Mouse (Mus musculus): ENCODE measurements at regions not wholly inside any gene's neighbourhood (a gene's known extent, or its start where the extent isn't known, plus 50 kb on each side); places are given as distances from the start of the nearest gene placed in this dataset.
"Not testable (repeated sequence)": the region's sequence is repeated elsewhere in the genome, so short reads cannot be mapped to it uniquely, and the experiment has no call there.

- not testable (repeated sequence) for H3K36me3 ChIP-seq (replicated peaks; ENCODE audit: control insufficient read depth, insufficient read depth, low read depth, low read length); H3K27me3 ChIP-seq (ENCODE audit: control insufficient read depth, insufficient read depth, low read length); H3K4me2 ChIP-seq (ENCODE audit: low read depth, low read length); H3K4me3 ChIP-seq (ENCODE audit: low read depth, low read length); H3K4me1 ChIP-seq (ENCODE audit: control insufficient read depth, insufficient read depth, low read length); H3K9me3 ChIP-seq (replicated peaks; ENCODE audit: control insufficient read depth, low read length); ATAC-seq (replicated peaks; ENCODE audit: insufficient number of reproducible peaks, low FRiP score, low TSS enrichment, low read depth); H3K9ac ChIP-seq (replicated peaks; ENCODE audit: low read length); H3K27ac ChIP-seq (replicated peaks; ENCODE audit: low read depth, low read length); DNase-seq (ENCODE audit: low spot score)
- WGBS = 74% methylated on average over 2 of the region's 2 CpGs
Observed at GRCm38 (mm10) chr1:109811191-109811590, 171.0 kb upstream of the Cdh7 start.

GRCm38 (mm10) chr1:109850591-109850990 is 131.6 kb upstream of the Cdh7 start:
- H3K36me3 ChIP-seq (replicated peaks; ENCODE audit: control insufficient read depth, insufficient read depth, low read depth, low read length) = no peaks in the 10 kb centered on the region
- no peaks in the 10 kb centered on the region for H3K4me1 ChIP-seq (ENCODE audit: control insufficient read depth, insufficient read depth, low read length)
- ATAC-seq (replicated peaks; ENCODE audit: insufficient number of reproducible peaks, low FRiP score, low TSS enrichment, low read depth) (no peak), DNase-seq (ENCODE audit: low spot score) (no peak)
- no peak overlapping the region for H3K27ac ChIP-seq (replicated peaks; ENCODE audit: low read depth, low read length)
- H3K9me3 ChIP-seq (replicated peaks; ENCODE audit: control insufficient read depth, low read length) = no peaks in the 10 kb centered on the region
- no peaks in the 10 kb centered on the region for H3K27me3 ChIP-seq (ENCODE audit: control insufficient read depth, insufficient read depth, low read length)
- H3K9ac ChIP-seq (replicated peaks; ENCODE audit: low read length) = no peak overlapping the region
- no peak overlapping the region for H3K4me3 ChIP-seq (ENCODE audit: low read depth, low read length)
- no peak overlapping the region for H3K4me2 ChIP-seq (ENCODE audit: low read depth, low read length)

DNA sequence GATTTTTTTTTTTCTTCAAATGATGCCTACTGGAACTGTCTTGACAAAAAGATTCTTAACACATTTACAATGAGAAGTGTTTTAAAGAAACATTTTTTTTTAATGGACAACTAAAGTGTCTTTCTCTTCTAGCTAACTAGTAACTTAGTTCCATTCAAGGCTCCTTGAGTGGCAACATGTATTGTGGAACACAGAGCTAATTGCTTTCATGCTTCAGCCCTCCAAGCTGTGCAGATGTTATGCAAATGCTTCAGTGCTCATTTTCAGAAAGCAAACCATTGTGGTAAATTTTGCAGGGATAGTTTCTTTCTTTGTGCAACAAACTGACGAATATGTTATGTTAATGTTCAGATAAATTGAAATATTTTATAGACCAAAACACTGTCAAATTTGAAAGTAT is 83.6 kb upstream of the Cdh7 start:
- 78% methylated on average over 1 of the region's 1 CpGs for WGBS
- no peaks in the 10 kb centered on the region for H3K27me3 ChIP-seq (ENCODE audit: control insufficient read depth, insufficient read depth, low read length)
- H3K27ac ChIP-seq (replicated peaks; ENCODE audit: low read depth, low read length) = no peak overlapping the region
- H3K4me1 ChIP-seq (ENCODE audit: control insufficient read depth, insufficient read depth, low read length) = no peaks in the 10 kb centered on the region
- no peaks in the 10 kb centered on the region for H3K36me3 ChIP-seq (replicated peaks; ENCODE audit: control insufficient read depth, insufficient read depth, low read depth, low read length)
- ATAC-seq (replicated peaks; ENCODE audit: insufficient number of reproducible peaks, low FRiP score, low TSS enrichment, low read depth) (no peak), DNase-seq (ENCODE audit: low spot score) (peak; percentile 8)
- H3K9ac ChIP-seq (replicated peaks; ENCODE audit: low read length) = no peak overlapping the region
- no peaks in the 10 kb centered on the region for H3K9me3 ChIP-seq (replicated peaks; ENCODE audit: control insufficient read depth, low read length)
- H3K4me3 ChIP-seq (ENCODE audit: low read depth, low read length) = no peak overlapping the region
- no peak overlapping the region for H3K4me2 ChIP-seq (ENCODE audit: low read depth, low read length)

- Histone ChIP-seq H3K27me3 (ENCODE audit: control insufficient read depth, insufficient read depth, low read length) (no peaks in the 10 kb centered on the region), H3K27ac (replicated peaks; ENCODE audit: low read depth, low read length) (no peak overlapping the region), H3K4me1 (ENCODE audit: control insufficient read depth, insufficient read depth, low read length) (no peaks in the 10 kb centered on the region), H3K9me3 (replicated peaks; ENCODE audit: control insufficient read depth, low read length) (no peaks in the 10 kb centered on the region), H3K4me3 (ENCODE audit: low read depth, low read length) (no peak overlapping the region), H3K9ac (replicated peaks; ENCODE audit: low read length) (no peak overlapping the region), H3K36me3 (replicated peaks; ENCODE audit: control insufficient read depth, insufficient read depth, low read depth, low read length) (no peaks in the 10 kb centered on the region), H3K4me2 (ENCODE audit: low read depth, low read length) (no peak overlapping the region)
- DNase-seq (ENCODE audit: low spot score) (no peak), ATAC-seq (replicated peaks; ENCODE audit: insufficient number of reproducible peaks, low FRiP score, low TSS enrichment, low read depth) (no peak)
- WGBS = 84% methylated on average over 2 of the region's 2 CpGs
Observed at GRCm38 (mm10) chr1:109929483-109930255, 52.6 kb upstream of the Cdh7 start.

Measured in embryonic facial prominence, embryonic 11.5 days (tissue).